Mouse (Mus musculus): ENCODE results near the gene Pik3ca. TPM values are rescaled to one million over a fixed set of nuclear protein-coding genes. Genes with fewer than 3 reads are reported as not detected.

Pik3ca gene
- polyA plus RNA-seq, 1 experiment = not detected

DNA sequence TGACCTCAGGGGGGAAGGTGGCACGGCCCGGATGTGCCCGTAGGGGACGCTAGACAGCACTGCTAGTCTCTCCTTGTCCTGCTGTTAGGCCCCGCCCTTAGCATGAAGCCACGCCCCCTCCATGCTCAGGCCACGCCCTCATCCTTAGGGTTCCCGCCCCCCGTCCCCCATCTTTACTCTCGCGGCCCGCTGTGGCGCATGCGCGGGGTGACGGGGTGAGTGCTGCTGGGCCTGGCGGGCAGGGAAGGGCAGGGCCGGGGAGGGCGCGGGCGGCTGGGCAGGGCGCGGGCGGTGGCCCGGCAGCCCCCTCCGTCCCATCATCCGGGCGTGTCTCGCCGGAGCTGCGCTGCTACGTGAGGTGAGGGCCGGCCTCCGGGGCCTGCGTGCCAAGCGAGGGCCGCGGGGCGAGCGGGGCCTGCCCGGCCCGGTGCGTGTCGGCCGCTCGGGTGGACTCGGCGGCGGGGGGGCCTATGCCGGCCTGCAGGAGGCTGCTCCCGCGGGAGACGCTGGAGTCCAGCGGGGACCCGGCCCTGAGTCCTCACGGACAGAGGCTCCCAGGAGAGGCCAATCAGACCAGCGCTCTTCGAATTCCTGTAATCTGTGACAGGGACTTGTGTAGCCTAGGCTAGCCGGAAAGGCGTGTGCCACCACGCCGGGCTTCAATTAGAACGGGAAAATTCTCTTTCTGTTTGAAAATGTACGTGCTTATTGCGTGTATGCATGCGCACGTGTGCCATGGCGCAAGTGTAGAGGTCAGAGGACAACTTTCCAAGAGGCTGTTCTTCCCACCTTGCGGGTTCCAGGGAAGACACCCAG is 113.1 kb downstream of the Pik3ca start:
- Histone ChIP-seq H3K4me1 (ENCODE audit: control insufficient read depth, insufficient read depth, low read length) (peaks cover 12% of the 10 kb centered on the region), H3K4me3 (ENCODE audit: insufficient read depth, low read depth, low read length) (peak overlapping the region; percentile 89), H3K27ac (ENCODE audit: insufficient read depth, low read depth, low read length) (peak overlapping the region; percentile 59)
- TF ChIP-seq POLR2A (IDR thresholded peaks at IDR 0.05; ENCODE audit: insufficient read depth, low read depth, low read length) (peak; percentile 73), CTCF (IDR thresholded peaks at IDR 0.05; ENCODE audit: insufficient read depth, low read depth, low read length) (peak; percentile 63; the same call in 1 of the 2 replicates)
- under 1% methylated on average over 69 of the region's 69 CpGs for WGBS

GRCm38 (mm10) chr3:32511191-32511550 is 113.7 kb downstream of the Pik3ca start:
- TF ChIP-seq CTCF (IDR thresholded peaks at IDR 0.05; ENCODE audit: insufficient read depth, low read depth, low read length) = no peak
- H3K27ac ChIP-seq (ENCODE audit: insufficient read depth, low read depth, low read length) = no peak overlapping the region
- WGBS = 2% methylated on average over 13 of the region's 13 CpGs

DNA sequence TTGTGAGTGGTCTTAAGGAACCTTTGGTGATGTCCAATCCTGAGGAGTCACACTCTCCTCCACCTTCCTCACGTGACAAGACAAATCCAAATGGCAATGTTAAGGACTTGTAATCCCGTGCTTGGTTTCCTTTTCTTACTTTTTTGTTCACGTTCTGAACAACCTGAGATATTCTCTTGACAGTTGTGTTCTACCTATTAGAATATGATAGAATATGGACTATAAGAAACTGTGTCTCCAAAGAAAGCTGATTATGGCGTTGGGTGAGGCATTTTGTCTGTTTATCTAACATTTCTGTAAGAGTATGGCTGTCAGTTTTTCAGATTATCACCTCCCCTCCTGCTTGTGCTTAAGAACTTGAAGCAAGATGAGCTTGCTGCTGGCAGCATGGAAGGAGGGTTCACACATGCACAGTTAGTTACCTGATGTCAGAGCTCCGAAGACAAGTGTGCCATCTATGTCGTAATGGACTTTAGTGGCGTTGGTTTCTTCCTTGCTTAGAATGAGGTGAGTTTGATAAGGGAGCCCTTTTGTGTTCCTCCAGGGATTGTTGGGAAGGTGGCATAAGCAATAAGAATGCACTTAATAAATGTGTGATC is 115.3 kb downstream of the Pik3ca start:
- WGBS = 85% methylated on average over 7 of the region's 7 CpGs
- TF ChIP-seq CTCF (IDR thresholded peaks at IDR 0.05; ENCODE audit: insufficient read depth, low read depth, low read length) (no peak), POLR2A (IDR thresholded peaks at IDR 0.05; ENCODE audit: insufficient read depth, low read depth, low read length) (no peak)
- peaks cover 12% of the 10 kb centered on the region for H3K4me1 ChIP-seq (ENCODE audit: control insufficient read depth, insufficient read depth, low read length)
- H3K4me3 ChIP-seq (ENCODE audit: insufficient read depth, low read depth, low read length) = no peak overlapping the region
- no peak overlapping the region for H3K27ac ChIP-seq (ENCODE audit: insufficient read depth, low read depth, low read length)

More at GRCm38 (mm10) chr3:32511191-32511550, 113.7 kb downstream of the Pik3ca start:
- peaks cover 12% of the 10 kb centered on the region for H3K4me1 ChIP-seq (ENCODE audit: control insufficient read depth, insufficient read depth, low read length)
- peak overlapping the region; percentile 89 for H3K4me3 ChIP-seq (ENCODE audit: insufficient read depth, low read depth, low read length)

- TF ChIP-seq CTCF (IDR thresholded peaks at IDR 0.05; ENCODE audit: insufficient read depth, low read depth, low read length) = no peak
- no peak for TF ChIP-seq POLR2A (IDR thresholded peaks at IDR 0.05; ENCODE audit: insufficient read depth, low read depth, low read length)
- peaks cover 12% of the 10 kb centered on the region for H3K4me1 ChIP-seq (ENCODE audit: control insufficient read depth, insufficient read depth, low read length)
- no peak overlapping the region for H3K27ac ChIP-seq (ENCODE audit: insufficient read depth, low read depth, low read length)
- H3K4me3 ChIP-seq (ENCODE audit: insufficient read depth, low read depth, low read length) = no peak overlapping the region
Observed at GRCm38 (mm10) chr3:32513528-32513927, 116.1 kb downstream of the Pik3ca start.

Other genes with a start within 250 kb of the Pik3ca start
- not detected in 2 replicates for gene Zmat3, start 31.7 kb upstream of the Pik3ca start, polyA plus RNA-seq (2012; ENCODE audit: insufficient read depth, insufficient read length, low replicate concordance, missing spikeins)
- gene Kcnmb3, start 94.6 kb downstream of the Pik3ca start, polyA plus RNA-seq (2012; ENCODE audit: insufficient read depth, insufficient read length, low replicate concordance, missing spikeins) = not detected in 2 replicates
- gene Zfp639, start 112.6 kb downstream of the Pik3ca start, polyA plus RNA-seq (2012; ENCODE audit: insufficient read depth, insufficient read length, low replicate concordance, missing spikeins) = not detected in 2 replicates
- not detected in 2 replicates for gene Mfn1, start 131.8 kb downstream of the Pik3ca start, polyA plus RNA-seq (2012; ENCODE audit: insufficient read depth, insufficient read length, low replicate concordance, missing spikeins)
- gene Gnb4, start 218.9 kb downstream of the Pik3ca start, polyA plus RNA-seq (2012; ENCODE audit: insufficient read depth, insufficient read length, low replicate concordance, missing spikeins) = not detected in 2 replicates

Data from olfactory bulb, adult 2 months (tissue).